Mouse (Mus musculus): ENCODE results near the gene Tdrd12.

DNA sequence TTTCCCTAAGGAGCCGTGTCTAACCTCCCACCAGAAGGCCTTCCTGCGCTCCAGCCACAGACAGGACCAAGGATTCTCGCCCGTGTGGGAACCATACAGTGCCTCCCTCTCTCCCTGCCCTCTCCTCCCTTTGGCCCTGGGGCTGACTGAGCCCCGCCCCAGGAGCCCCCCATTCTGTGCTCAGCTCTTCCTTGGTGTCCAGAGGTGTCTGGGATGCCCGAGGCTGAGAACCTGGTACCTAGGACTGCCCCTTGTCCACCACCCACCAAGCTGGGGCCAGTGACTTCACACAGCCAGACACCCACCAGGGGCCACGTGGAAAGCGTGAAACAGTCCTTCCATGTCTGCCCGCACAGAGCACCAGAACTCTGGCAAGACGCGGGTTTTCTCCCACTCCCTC, 25.5 kb upstream of the Tdrd12 start:
- TF ChIP-seq CTCF (IDR thresholded peaks at IDR 0.05; ENCODE audit: borderline replicate concordance, insufficient read depth, low read length) = no peak
- TF ChIP-seq POLR2A (IDR thresholded peaks at IDR 0.05; ENCODE audit: low read depth, low read length) = no peak
